Mouse (Mus musculus) granulocyte monocyte progenitor cell, adult 5-6 weeks (primary cell): ENCODE measurements around the gene 4933406M09Rik. TPM values are rescaled to one million over a fixed set of nuclear protein-coding genes. Genes with fewer than 3 reads are reported as not detected.

Experiments
- ATAC-seq: replicated peaks from 2 replicates; pipeline ENCODE4 v1.8.0; 2016; ENCODE audit warnings: mild to moderate bottlenecking, moderate TSS enrichment, inconsistent platforms; ENCODE audit not compliant: poor library complexity, severe bottlenecking
- total RNA-seq, 2 experiments: library from RNA; stranded (forward) in 1 of 2; stranded (reverse) in 1 of 2; fragments of 200-712, 200-1000 nt in 1 of 2; fragments of >200 nt in 1 of 2; fragmentation: Nextera tagmentation in 1 of 2; gene quantifications; 2 replicates each; pipeline ENCODE4 v1.2.3; 2014 to 2017

4933406M09Rik gene
- total RNA-seq (2014; fragmentation: Nextera tagmentation) (not detected in 2 replicates), total RNA-seq (2017) (not detected in 2 replicates)

- ATAC-seq, result no peak
Measured at GRCm38 (mm10) chr1:134385666-134386065, at the start of gene 4933406M09Rik. Gene 4933406M09Rik (plus strand): TSS chr1:134385940.

GRCm38 (mm10) chr1:134336958-134337710 lies 48.6 kb upstream of the 4933406M09Rik start:
- no peak for ATAC-seq

GRCm38 (mm10) chr1:134339162-134339561 lies 46.6 kb upstream of the 4933406M09Rik start:
- ATAC-seq, result no peak

- ATAC-seq, result no peak
Measured at GRCm38 (mm10) chr1:134339757-134340619, 45.8 kb upstream of the 4933406M09Rik start.

GRCm38 (mm10) chr1:134341641-134342277 lies 44.0 kb upstream of the 4933406M09Rik start:
- no peak for ATAC-seq

GRCm38 (mm10) chr1:134342278-134342664 lies 43.5 kb upstream of the 4933406M09Rik start:
- ATAC-seq, result no peak

GRCm38 (mm10) chr1:134342781-134343310 lies 42.9 kb upstream of the 4933406M09Rik start:
- ATAC-seq, result no peak

GRCm38 (mm10) chr1:134343567-134343966 lies 42.2 kb upstream of the 4933406M09Rik start:
- ATAC-seq, result no peak

- peak; percentile 98 for ATAC-seq
Measured at GRCm38 (mm10) chr1:134344005-134344950, 41.5 kb upstream of the 4933406M09Rik start.

GRCm38 (mm10) chr1:134345075-134345474 lies 40.7 kb upstream of the 4933406M09Rik start:
- no peak for ATAC-seq

GRCm38 (mm10) chr1:134347791-134348190 lies 37.9 kb upstream of the 4933406M09Rik start:
- ATAC-seq, result no peak

- no peak for ATAC-seq
Measured at GRCm38 (mm10) chr1:134353326-134353725, 32.4 kb upstream of the 4933406M09Rik start.

GRCm38 (mm10) chr1:134357461-134357860 lies 28.3 kb upstream of the 4933406M09Rik start:
- no peak for ATAC-seq

- no peak for ATAC-seq
Measured at GRCm38 (mm10) chr1:134360656-134361055, 25.1 kb upstream of the 4933406M09Rik start.

- ATAC-seq, result no peak
Measured at GRCm38 (mm10) chr1:134361195-134361856, 24.4 kb upstream of the 4933406M09Rik start.

GRCm38 (mm10) chr1:134361857-134362212 lies 23.9 kb upstream of the 4933406M09Rik start, which contains the start of gene Tmem183a:
Gene Tmem183a (minus strand): TSS chr1:134361979.
- ATAC-seq, result peak; percentile 98

- no peak for ATAC-seq
Measured at GRCm38 (mm10) chr1:134363194-134363593, 22.5 kb upstream of the 4933406M09Rik start.

- ATAC-seq, result no peak
Measured at GRCm38 (mm10) chr1:134365491-134365890, 20.2 kb upstream of the 4933406M09Rik start.
